22 mouse cellular contexts compared by ENCODE assay signal in the genomic region with DNA sequence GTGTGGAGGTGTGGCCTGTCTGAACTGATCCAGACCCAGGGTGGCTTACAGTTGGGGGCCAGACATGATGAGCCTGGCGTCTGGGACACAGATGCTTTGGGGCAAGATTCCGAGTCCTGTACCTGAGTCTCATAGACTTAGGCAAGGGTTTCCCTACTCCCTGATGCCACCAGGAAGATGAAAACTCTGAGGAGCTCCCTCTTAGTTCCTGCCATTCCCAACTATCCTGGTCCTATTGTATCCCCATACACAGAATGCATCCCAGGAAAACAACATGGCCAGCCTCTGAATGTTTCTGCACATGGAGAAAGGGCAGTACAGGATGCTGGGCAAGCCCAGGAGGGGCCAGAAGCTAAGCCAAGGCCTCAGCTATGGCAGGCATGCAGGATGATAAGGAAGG. TPM values are rescaled to one million over a fixed set of nuclear protein-coding genes. Genes with fewer than 3 reads are reported as not detected.
DNase-seq lines count a peak whose midpoint lies in the region; ATAC-seq lines count a peak whose summit lies in the region.
"Had no signal": no experiment of that assay in that cellular context is flagged by ENCODE, and none has a peak within 500 bp of the region (broad histone marks: within the 10 kb centered on the region; RNA-seq: fewer than 3 reads in every experiment).

No protein-coding gene starts in this region.

- H3K4me3 ChIP-seq in heart, embryonic 12.5 days = no peak overlapping the region
- no peak overlapping the region for H3K4me3 ChIP-seq in heart, embryonic 10.5 days

- H3K27ac ChIP-seq in heart, embryonic 12.5 days (ENCODE audit: poor library complexity, severe bottlenecking) = no peak overlapping the region
- H3K27ac ChIP-seq in heart, embryonic 10.5 days = no peak overlapping the region

- no peaks in the 10 kb centered on the region for H3K9me3 ChIP-seq in heart, embryonic 12.5 days (replicated peaks)
- no peaks in the 10 kb centered on the region for H3K9me3 ChIP-seq in heart, embryonic 10.5 days
- H3K9me3 ChIP-seq: G1E had no signal

- no peak for ATAC-seq in heart, embryonic 12.5 days (ENCODE audit: insufficient number of reproducible peaks, low FRiP score)
- ATAC-seq: activated CD4-positive, CD25-positive, alpha-beta regulatory T cell, adult 4 months; CD4-positive, CD25-positive, alpha-beta regulatory T cell, adult 4 months; Patski had no signal

- 70% methylated on average over 2 of the region's 2 CpGs for WGBS in heart, embryonic 12.5 days
- WGBS in heart, embryonic 10.5 days = 77% methylated on average over 2 of the region's 2 CpGs

- 0 out of 2 replicates have a peak, but pooled peaks cover 2% of the 10 kb centered on the region for H3K27me3 ChIP-seq in heart, embryonic 12.5 days (replicated peaks)
- no peaks in the 10 kb centered on the region for H3K27me3 ChIP-seq in heart, embryonic 10.5 days (ENCODE audit: insufficient read depth, poor library complexity, severe bottlenecking)

- H3K9ac ChIP-seq in heart, embryonic 12.5 days = no peak overlapping the region

- DNase-seq in heart, adult 11 months = peak; percentile 59
- peak; percentile 71 for DNase-seq in heart, embryonic 10.5 days (ENCODE audit: low spot score)
- no peak for DNase-seq in heart, adult 18-20 months
- DNase-seq: adrenal gland, adult 2 months; adrenal gland, adult 8-10 months; adrenal gland, postnatal 10 days; adrenal gland, postnatal 14 days; adrenal gland, postnatal 25 days; adrenal gland, postnatal 36 days; B cell, adult 2 months; cerebellum, adult 11 months; cerebellum, adult 11-12 months; cerebellum, adult 18-20 months had no signal

- no peak overlapping the region for H3K4me2 ChIP-seq in heart, embryonic 12.5 days

- H3K36me3 ChIP-seq in heart, embryonic 12.5 days = no peaks in the 10 kb centered on the region
- H3K36me3 ChIP-seq in heart, embryonic 10.5 days = no peaks in the 10 kb centered on the region
- H3K36me3 ChIP-seq: G1E had no signal

- H3K4me1 ChIP-seq in heart, embryonic 12.5 days (replicated peaks) = no peaks in the 10 kb centered on the region
- no peaks in the 10 kb centered on the region for H3K4me1 ChIP-seq in heart, embryonic 10.5 days

RNA-seq across cellular contexts. Expression of a gene that starts 11.1 kb away (rescaled TPM):
- polyA plus RNA-seq in heart, embryonic 12.5 days (2016; fragmentation: Nextera tagmentation; extraction: Ambion mirVana) = not detected in 2 replicates
- polyA plus RNA-seq in heart, embryonic 10.5 days (2016; fragmentation: Nextera tagmentation; extraction: Ambion mirVana) = not detected in 2 replicates
- total RNA-seq in heart, adult 18-20 months (2021) = not detected
- total RNA-seq: adrenal gland, adult 18-20 months; adrenal gland, adult 2 months; adrenal gland, adult 8-10 months; adrenal gland, postnatal 14 days; adrenal gland, postnatal 25 days; adrenal gland, postnatal 36 days; CH12.LX; MEL had no signal
- polyA plus RNA-seq: activated CD4-positive, CD25-positive, alpha-beta regulatory T cell, adult 4 months; brain, embryonic 14.5 days; CD4-positive, CD25-positive, alpha-beta regulatory T cell, adult 4 months; G1E; Patski had no signal

RNA-seq across cellular contexts. Expression of a gene that starts 43.4 kb away (rescaled TPM):
- polyA plus RNA-seq in heart, embryonic 12.5 days (2016; fragmentation: Nextera tagmentation; extraction: Ambion mirVana) = 14.9 and 15.5 TPM in 2 replicates
- polyA plus RNA-seq in heart, embryonic 10.5 days (2016; fragmentation: Nextera tagmentation; extraction: Ambion mirVana) = 18.5 and 19.2 TPM in 2 replicates
- total RNA-seq in heart, adult 18-20 months (2021) = 1 to 10 TPM; 2.5 to 4.4 TPM

Comparison
In these comparisons a context has a peak if more than half of its experiments do, and no peak if none do; other contexts are left out.
1. DNase-seq: peak in heart, adult 11 months (single experiment) and heart, embryonic 10.5 days (single experiment); none in heart, adult 18-20 months (0 of 2).